Mouse (Mus musculus): ENCODE measurements at regions not wholly inside any gene's neighbourhood (a gene's known extent, or its start where the extent isn't known, plus 50 kb on each side); places are given as distances from the start of the nearest gene placed in this dataset.
A peak's percentile ranks its signal among the peaks of the same experiment; 100 is the strongest.

GRCm38 (mm10) chr6:101525129-101525528 lies 147.4 kb upstream of the Pdzrn3 start:
- no peaks in the 10 kb centered on the region for H3K9me3 ChIP-seq (replicated peaks; ENCODE audit: control insufficient read depth, low read length)
- 48% methylated on average over 2 of the region's 2 CpGs for WGBS (ENCODE audit: insufficient replicate concordance)
- H3K9ac ChIP-seq (ENCODE audit: low read depth, low read length) = no peak overlapping the region
- no peak overlapping the region for H3K27ac ChIP-seq (ENCODE audit: low read length)
- H3K4me3 ChIP-seq (ENCODE audit: low read depth, low read length) = no peak overlapping the region
- H3K36me3 ChIP-seq (ENCODE audit: control insufficient read depth, insufficient read depth) = no peaks in the 10 kb centered on the region
- H3K4me2 ChIP-seq (ENCODE audit: low read depth, low read length) = no peak overlapping the region
- no peaks in the 10 kb centered on the region for H3K27me3 ChIP-seq (ENCODE audit: control insufficient read depth, insufficient read depth, low read depth, low read length)
- H3K4me1 ChIP-seq (ENCODE audit: control insufficient read depth, low read depth, low read length) = no peaks in the 10 kb centered on the region
- no peak for ATAC-seq (ENCODE audit: low read depth)

GRCm38 (mm10) chr6:101521316-101521715 lies 143.6 kb upstream of the Pdzrn3 start:
- no peak for ATAC-seq (ENCODE audit: low read depth)
- Histone ChIP-seq H3K9ac (ENCODE audit: low read depth, low read length) (no peak overlapping the region), H3K27me3 (ENCODE audit: control insufficient read depth, insufficient read depth, low read depth, low read length) (no peaks in the 10 kb centered on the region), H3K4me3 (ENCODE audit: low read depth, low read length) (no peak overlapping the region), H3K4me1 (ENCODE audit: control insufficient read depth, low read depth, low read length) (no peaks in the 10 kb centered on the region; the same call in 1 of the 2 replicates), H3K9me3 (replicated peaks; ENCODE audit: control insufficient read depth, low read length) (no peaks in the 10 kb centered on the region), H3K27ac (ENCODE audit: low read length) (no peak overlapping the region), H3K4me2 (ENCODE audit: low read depth, low read length) (no peak overlapping the region), H3K36me3 (ENCODE audit: control insufficient read depth, insufficient read depth) (no peaks in the 10 kb centered on the region)
- WGBS (ENCODE audit: insufficient replicate concordance) = 74% methylated on average over 6 of the region's 6 CpGs

DNA sequence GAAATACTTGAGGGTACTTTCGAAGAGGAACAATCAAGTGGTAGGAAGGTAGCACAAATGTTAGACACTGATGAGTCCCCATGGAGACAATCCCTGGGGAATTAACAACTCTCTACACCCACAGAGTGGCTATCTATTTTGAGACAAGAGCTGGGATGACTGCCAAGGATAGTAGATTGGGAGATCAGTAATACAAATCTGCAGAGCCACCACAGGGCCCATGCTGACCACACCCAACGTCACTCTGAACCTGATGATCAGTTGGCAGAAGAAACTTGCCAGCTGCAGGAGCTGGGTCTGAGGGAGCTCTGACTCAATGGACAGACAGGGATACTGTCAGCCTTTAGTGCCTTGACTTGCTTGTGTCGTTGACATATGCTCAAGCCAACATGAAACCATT lies 143.1 kb upstream of the Pdzrn3 start:
- H3K9ac ChIP-seq (ENCODE audit: low read depth, low read length) = no peak overlapping the region
- no peaks in the 10 kb centered on the region for H3K9me3 ChIP-seq (replicated peaks; ENCODE audit: control insufficient read depth, low read length)
- WGBS (ENCODE audit: insufficient replicate concordance) = 44% methylated on average over 3 of the region's 3 CpGs
- no peaks in the 10 kb centered on the region for H3K36me3 ChIP-seq (ENCODE audit: control insufficient read depth, insufficient read depth)
- H3K4me3 ChIP-seq (ENCODE audit: low read depth, low read length) = no peak overlapping the region
- ATAC-seq (ENCODE audit: low read depth) = no peak
- no peaks in the 10 kb centered on the region; the same call in 1 of the 2 replicates for H3K4me1 ChIP-seq (ENCODE audit: control insufficient read depth, low read depth, low read length)
- no peak overlapping the region for H3K27ac ChIP-seq (ENCODE audit: low read length)
- H3K27me3 ChIP-seq (ENCODE audit: control insufficient read depth, insufficient read depth, low read depth, low read length) = no peaks in the 10 kb centered on the region
- H3K4me2 ChIP-seq (ENCODE audit: low read depth, low read length) = no peak overlapping the region

DNA sequence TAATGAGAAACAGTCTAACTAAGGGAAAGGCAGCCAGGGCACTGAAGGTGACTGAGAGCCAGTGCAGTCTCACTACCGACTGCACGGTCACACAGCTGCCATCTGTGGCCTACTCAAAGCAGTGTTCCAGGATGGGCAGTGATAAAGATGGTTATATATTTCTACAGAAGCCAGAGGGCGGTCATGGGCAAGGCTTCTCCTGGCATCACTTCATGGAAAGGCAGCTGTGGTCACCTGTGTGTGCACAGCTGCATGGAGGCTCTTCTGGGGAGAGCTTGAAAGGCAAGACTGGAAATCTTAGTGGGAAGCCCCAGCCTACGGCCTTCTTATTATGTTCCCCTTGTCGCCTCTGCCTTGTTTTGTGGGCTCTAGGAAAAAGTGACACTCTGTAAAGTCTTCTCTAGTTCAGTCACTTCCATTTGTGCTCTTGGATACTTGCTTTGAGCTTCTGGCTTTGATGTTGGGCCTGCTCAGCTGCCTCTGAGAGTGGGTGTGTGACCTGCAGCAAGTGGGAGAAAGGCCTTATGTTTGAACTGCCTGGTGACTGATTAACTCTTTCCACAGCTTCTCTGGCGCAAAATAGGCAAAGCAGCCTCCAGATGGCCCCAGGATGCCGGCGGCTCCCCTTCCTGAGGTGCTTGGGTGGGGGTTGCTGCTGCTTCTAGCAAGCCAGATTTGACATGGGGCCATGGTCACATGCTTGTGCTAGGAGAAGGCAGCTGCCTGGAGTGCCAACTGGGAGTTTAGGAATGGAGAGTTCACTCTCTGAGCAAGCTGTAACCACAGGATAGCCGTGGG lies 141.4 kb upstream of the Pdzrn3 start:
- ATAC-seq (ENCODE audit: low read depth) = 0 out of 2 replicates have a peak, but pooled peaks have one; percentile 45
- Histone ChIP-seq H3K9ac (ENCODE audit: low read depth, low read length) (0 out of 2 replicates have a peak overlapping the region, but pooled peaks have one; percentile 12), H3K4me2 (ENCODE audit: low read depth, low read length) (0 out of 2 replicates have a peak overlapping the region, but pooled peaks have one; percentile 13), H3K36me3 (ENCODE audit: control insufficient read depth, insufficient read depth) (no peaks in the 10 kb centered on the region), H3K4me1 (ENCODE audit: control insufficient read depth, low read depth, low read length) (no peaks in the 10 kb centered on the region; the same call in 1 of the 2 replicates), H3K27ac (ENCODE audit: low read length) (no peak overlapping the region), H3K9me3 (replicated peaks; ENCODE audit: control insufficient read depth, low read length) (no peaks in the 10 kb centered on the region), H3K27me3 (ENCODE audit: control insufficient read depth, insufficient read depth, low read depth, low read length) (no peaks in the 10 kb centered on the region), H3K4me3 (ENCODE audit: low read depth, low read length) (no peak overlapping the region)
- 44% methylated on average over 9 of the region's 9 CpGs for WGBS (ENCODE audit: insufficient replicate concordance)

DNA sequence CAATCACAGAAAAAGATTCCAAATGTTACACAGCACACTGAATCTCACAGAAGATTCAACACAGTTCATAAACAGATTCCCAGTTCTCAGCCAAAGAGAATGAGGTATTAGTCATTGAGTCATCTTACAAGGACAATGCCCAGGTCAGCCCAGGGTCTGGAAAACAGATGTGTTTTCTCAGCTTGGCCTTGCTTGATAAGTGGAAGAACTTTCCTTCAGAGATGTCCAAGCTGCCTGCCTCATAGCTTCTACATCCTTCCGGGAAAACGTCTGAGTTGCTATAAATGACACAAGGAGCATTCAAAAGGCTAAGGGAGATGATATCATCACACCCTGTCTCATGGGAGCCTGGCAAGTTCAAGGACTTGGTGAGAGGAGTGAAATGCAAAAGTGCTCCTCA lies 139.9 kb upstream of the Pdzrn3 start:
- no peak overlapping the region for H3K27ac ChIP-seq (ENCODE audit: low read length)
- no peak for ATAC-seq (ENCODE audit: low read depth)
- H3K27me3 ChIP-seq (ENCODE audit: control insufficient read depth, insufficient read depth, low read depth, low read length) = no peaks in the 10 kb centered on the region
- no peaks in the 10 kb centered on the region for H3K9me3 ChIP-seq (replicated peaks; ENCODE audit: control insufficient read depth, low read length)
- no peak overlapping the region for H3K4me3 ChIP-seq (ENCODE audit: low read depth, low read length)
- no peak overlapping the region for H3K4me2 ChIP-seq (ENCODE audit: low read depth, low read length)
- 30% methylated on average over 2 of the region's 2 CpGs for WGBS (ENCODE audit: insufficient replicate concordance)
- H3K36me3 ChIP-seq (ENCODE audit: control insufficient read depth, insufficient read depth) = no peaks in the 10 kb centered on the region
- no peaks in the 10 kb centered on the region; the same call in 1 of the 2 replicates for H3K4me1 ChIP-seq (ENCODE audit: control insufficient read depth, low read depth, low read length)
- H3K9ac ChIP-seq (ENCODE audit: low read depth, low read length) = no peak overlapping the region

- Histone ChIP-seq H3K4me2 (ENCODE audit: low read depth, low read length) (no peak overlapping the region), H3K36me3 (ENCODE audit: control insufficient read depth, insufficient read depth) (no peaks in the 10 kb centered on the region), H3K9me3 (replicated peaks; ENCODE audit: control insufficient read depth, low read length) (no peaks in the 10 kb centered on the region), H3K27me3 (ENCODE audit: control insufficient read depth, insufficient read depth, low read depth, low read length) (no peaks in the 10 kb centered on the region), H3K4me1 (ENCODE audit: control insufficient read depth, low read depth, low read length) (no peaks in the 10 kb centered on the region; the same call in 1 of the 2 replicates), H3K9ac (ENCODE audit: low read depth, low read length) (no peak overlapping the region), H3K27ac (ENCODE audit: low read length) (no peak overlapping the region), H3K4me3 (ENCODE audit: low read depth, low read length) (no peak overlapping the region)
- WGBS (ENCODE audit: insufficient replicate concordance) = 69% methylated on average over 2 of the region's 2 CpGs
- ATAC-seq (ENCODE audit: low read depth) = no peak
Measured at GRCm38 (mm10) chr6:101513696-101514095, 136.0 kb upstream of the Pdzrn3 start.

DNA sequence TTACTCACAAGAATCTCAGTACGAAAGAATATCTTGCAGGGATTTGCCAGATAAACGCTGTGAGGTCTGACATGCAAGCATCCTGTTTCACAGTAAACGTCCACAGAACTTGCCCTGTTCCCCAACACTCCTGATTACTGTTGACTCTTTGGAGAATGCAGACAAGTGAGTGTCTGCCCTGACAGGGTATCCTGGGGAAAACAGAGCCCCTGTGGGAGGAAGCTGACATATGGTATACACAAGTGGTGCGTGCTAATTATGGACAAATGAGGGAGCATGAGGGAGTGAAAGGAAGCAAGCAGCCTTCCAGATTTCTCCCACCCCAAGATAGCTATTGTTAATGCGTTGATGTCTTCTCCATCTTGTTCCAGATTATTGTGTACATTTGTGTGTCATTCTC lies 124.5 kb upstream of the Pdzrn3 start:
- H3K9me3 ChIP-seq (replicated peaks; ENCODE audit: control insufficient read depth, low read length) = no peaks in the 10 kb centered on the region

DNA sequence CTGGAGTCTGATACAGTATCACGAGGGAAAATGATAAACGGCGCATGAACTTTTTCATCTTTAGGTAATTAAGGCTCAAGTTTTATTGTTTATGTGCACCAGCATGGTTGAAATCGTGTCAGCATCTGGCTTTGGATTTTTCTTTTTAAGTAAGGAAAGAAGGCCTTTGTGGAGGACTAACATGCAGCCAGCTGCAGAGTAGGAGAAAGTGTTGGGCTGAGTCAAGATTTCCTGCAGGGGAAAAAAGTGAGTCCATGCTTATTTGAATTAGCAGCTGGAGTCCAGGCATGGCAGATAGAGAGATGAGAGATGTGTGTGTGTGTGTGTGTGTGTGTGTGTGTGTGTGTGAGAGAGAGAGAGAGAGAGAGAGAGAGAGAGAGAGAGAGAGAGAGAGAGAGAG lies 124.0 kb upstream of the Pdzrn3 start:
- Histone ChIP-seq H3K9me3 (replicated peaks; ENCODE audit: control insufficient read depth, low read length) (no peaks in the 10 kb centered on the region), H3K27ac (ENCODE audit: low read length) (no peak overlapping the region), H3K27me3 (ENCODE audit: control insufficient read depth, insufficient read depth, low read depth, low read length) (no peaks in the 10 kb centered on the region), H3K9ac (ENCODE audit: low read depth, low read length) (no peak overlapping the region), H3K36me3 (ENCODE audit: control insufficient read depth, insufficient read depth) (no peaks in the 10 kb centered on the region), H3K4me3 (ENCODE audit: low read depth, low read length) (no peak overlapping the region), H3K4me2 (ENCODE audit: low read depth, low read length) (no peak overlapping the region), H3K4me1 (ENCODE audit: control insufficient read depth, low read depth, low read length) (no peaks in the 10 kb centered on the region)
- WGBS (ENCODE audit: insufficient replicate concordance) = 65% methylated on average over 4 of the region's 4 CpGs
- no peak for ATAC-seq (ENCODE audit: low read depth)

More for the DNA sequence above, 124.5 kb upstream of the Pdzrn3 start:
- WGBS (ENCODE audit: insufficient replicate concordance) = 39% methylated on average over 5 of the region's 5 CpGs
- Histone ChIP-seq H3K9ac (ENCODE audit: low read depth, low read length) (no peak overlapping the region), H3K4me1 (ENCODE audit: control insufficient read depth, low read depth, low read length) (no peaks in the 10 kb centered on the region), H3K27me3 (ENCODE audit: control insufficient read depth, insufficient read depth, low read depth, low read length) (no peaks in the 10 kb centered on the region), H3K27ac (ENCODE audit: low read length) (no peak overlapping the region), H3K4me3 (ENCODE audit: low read depth, low read length) (no peak overlapping the region), H3K4me2 (ENCODE audit: low read depth, low read length) (no peak overlapping the region), H3K36me3 (ENCODE audit: control insufficient read depth, insufficient read depth) (no peaks in the 10 kb centered on the region)
- no peak for ATAC-seq (ENCODE audit: low read depth)

GRCm38 (mm10) chr6:101500202-101500601 lies 122.5 kb upstream of the Pdzrn3 start:
- Histone ChIP-seq H3K27ac (ENCODE audit: low read length) (no peak overlapping the region), H3K9me3 (replicated peaks; ENCODE audit: control insufficient read depth, low read length) (no peaks in the 10 kb centered on the region), H3K4me3 (ENCODE audit: low read depth, low read length) (no peak overlapping the region), H3K27me3 (ENCODE audit: control insufficient read depth, insufficient read depth, low read depth, low read length) (no peaks in the 10 kb centered on the region), H3K9ac (ENCODE audit: low read depth, low read length) (no peak overlapping the region), H3K36me3 (ENCODE audit: control insufficient read depth, insufficient read depth) (no peaks in the 10 kb centered on the region), H3K4me1 (ENCODE audit: control insufficient read depth, low read depth, low read length) (no peaks in the 10 kb centered on the region), H3K4me2 (ENCODE audit: low read depth, low read length) (no peak overlapping the region)
- ATAC-seq (ENCODE audit: low read depth) = no peak
